Mouse (Mus musculus): Measurements from ENCODE around the gene Coro6. TPM values are rescaled to one million over a fixed set of nuclear protein-coding genes. Genes with fewer than 3 reads are reported as not detected.
A peak's percentile ranks its signal among the peaks of the same experiment; 100 is the strongest.

Coro6 gene
- polyA plus RNA-seq, 1 experiment from 2014 or later, result 0.31 TPM

DNA sequence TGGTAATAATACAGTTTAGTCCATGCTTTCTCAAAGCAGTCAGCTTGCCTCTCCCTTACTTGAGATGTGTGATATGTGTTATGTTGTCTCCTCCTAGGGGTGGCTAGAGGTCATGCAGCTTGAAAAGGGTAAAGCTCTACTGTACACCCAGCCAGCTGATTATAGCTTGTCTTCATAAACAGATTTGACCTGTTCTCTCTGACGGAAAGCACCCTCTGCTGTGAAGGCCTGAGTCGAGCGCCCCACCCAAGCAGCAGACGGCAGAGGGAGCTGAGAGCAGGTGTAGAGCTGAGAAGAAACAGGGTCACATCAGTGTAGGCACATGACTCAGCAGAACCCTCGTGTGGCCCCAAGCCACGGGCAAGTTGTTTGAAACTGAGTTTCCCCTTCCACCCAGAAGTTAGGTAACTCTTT lies 15.6 kb upstream of the Coro6 start:
- H3K27ac ChIP-seq (replicated peaks), result no peak overlapping the region
- H3K27me3 ChIP-seq, result no peaks in the 10 kb centered on the region
- ATAC-seq (ENCODE audit: low read depth), result no peak
- no peak overlapping the region for H3K4me3 ChIP-seq
- H3K36me3 ChIP-seq, result peaks cover 42% of the 10 kb centered on the region
- H3K4me2 ChIP-seq, result no peak overlapping the region
- no peaks in the 10 kb centered on the region for H3K4me1 ChIP-seq (replicated peaks)
- H3K9me3 ChIP-seq, result no peaks in the 10 kb centered on the region
- WGBS, result 67% methylated on average over 6 of the region's 6 CpGs
- H3K9ac ChIP-seq, result no peak overlapping the region

- no peaks in the 10 kb centered on the region for H3K9me3 ChIP-seq
- H3K4me2 ChIP-seq, result no peak overlapping the region
- no peak overlapping the region for H3K27ac ChIP-seq (replicated peaks)
- H3K36me3 ChIP-seq, result peaks cover 38% of the 10 kb centered on the region
- no peaks in the 10 kb centered on the region for H3K4me1 ChIP-seq (replicated peaks)
- ATAC-seq (ENCODE audit: low read depth), result no peak
- 91% methylated on average over 7 of the region's 7 CpGs for WGBS
- H3K27me3 ChIP-seq, result no peaks in the 10 kb centered on the region
- no peak overlapping the region for H3K4me3 ChIP-seq
- H3K9ac ChIP-seq, result no peak overlapping the region
These were observed 13.0 kb upstream of the Coro6 start for GRCm38 (mm10) chr11:77449224-77449623.

- Histone ChIP-seq H3K9ac (no peak overlapping the region), H3K4me1 (replicated peaks) (no peaks in the 10 kb centered on the region), H3K27me3 (no peaks in the 10 kb centered on the region), H3K36me3 (peaks cover 50% of the 10 kb centered on the region), H3K4me2 (no peak overlapping the region), H3K9me3 (no peaks in the 10 kb centered on the region), H3K27ac (replicated peaks) (no peak overlapping the region), H3K4me3 (no peak overlapping the region)
- ATAC-seq (ENCODE audit: low read depth), result no peak
- 94% methylated on average over 2 of the region's 2 CpGs for WGBS
These were observed 10.5 kb upstream of the Coro6 start for GRCm38 (mm10) chr11:77451670-77452069.

- WGBS, result 91% methylated on average over 2 of the region's 2 CpGs
These were observed 8.8 kb upstream of the Coro6 start for GRCm38 (mm10) chr11:77453388-77453787.

GRCm38 (mm10) chr11:77455770-77456510 lies 6.3 kb upstream of the Coro6 start:
- Histone ChIP-seq H3K4me2 (no peak overlapping the region), H3K27me3 (peaks cover 17% of the 10 kb centered on the region), H3K27ac (replicated peaks) (no peak overlapping the region), H3K9me3 (no peaks in the 10 kb centered on the region), H3K4me1 (replicated peaks) (no peaks in the 10 kb centered on the region), H3K9ac (no peak overlapping the region), H3K36me3 (peaks cover 36% of the 10 kb centered on the region), H3K4me3 (no peak overlapping the region)
- ATAC-seq (ENCODE audit: low read depth), result no peak
- WGBS, result 79% methylated on average over 9 of the region's 9 CpGs

More at GRCm38 (mm10) chr11:77453388-77453787, 8.8 kb upstream of the Coro6 start:
- Histone ChIP-seq H3K27me3 (no peaks in the 10 kb centered on the region), H3K4me1 (replicated peaks) (no peaks in the 10 kb centered on the region), H3K9me3 (no peaks in the 10 kb centered on the region), H3K4me3 (no peak overlapping the region), H3K27ac (replicated peaks) (no peak overlapping the region), H3K4me2 (no peak overlapping the region), H3K9ac (no peak overlapping the region), H3K36me3 (peaks cover 59% of the 10 kb centered on the region)
- no peak for ATAC-seq (ENCODE audit: low read depth)

- H3K4me2 ChIP-seq, result no peak overlapping the region
- H3K27ac ChIP-seq (replicated peaks), result no peak overlapping the region
- peaks cover 27% of the 10 kb centered on the region for H3K27me3 ChIP-seq
- H3K9ac ChIP-seq, result no peak overlapping the region
- no peak for ATAC-seq (ENCODE audit: low read depth)
- H3K36me3 ChIP-seq, result peaks cover 33% of the 10 kb centered on the region
- H3K9me3 ChIP-seq, result no peaks in the 10 kb centered on the region
- no peak overlapping the region for H3K4me3 ChIP-seq
- H3K4me1 ChIP-seq (replicated peaks), result peaks cover 2% of the 10 kb centered on the region
- 83% methylated on average over 6 of the region's 6 CpGs for WGBS
These were observed 5.3 kb upstream of the Coro6 start for GRCm38 (mm10) chr11:77456866-77457265.

GRCm38 (mm10) chr11:77461856-77462255 lies 355 bp upstream of the Coro6 start:
- Histone ChIP-seq H3K27me3 (peaks cover 77% of the 10 kb centered on the region), H3K4me3 (peak overlapping the region; percentile 53), H3K4me2 (peak overlapping the region; percentile 99), H3K9me3 (no peaks in the 10 kb centered on the region), H3K36me3 (peaks cover 9% of the 10 kb centered on the region), H3K4me1 (replicated peaks) (peaks cover 14% of the 10 kb centered on the region), H3K9ac (peak overlapping the region; percentile 69), H3K27ac (replicated peaks) (no peak overlapping the region)
- ATAC-seq (ENCODE audit: low read depth), result 0 out of 2 replicates have a peak, but pooled peaks have one; percentile 9
- WGBS, result 3% methylated on average over 6 of the region's 6 CpGs

GRCm38 (mm10) chr11:77463101-77463445 lies 862 bp downstream of the Coro6 start:
- Histone ChIP-seq H3K36me3 (0 out of 2 replicates have a peak, but pooled peaks cover 3% of the 10 kb centered on the region), H3K27ac (replicated peaks) (no peak overlapping the region), H3K4me3 (0 out of 2 replicates have a peak overlapping the region, but pooled peaks have one; percentile 53), H3K9me3 (no peaks in the 10 kb centered on the region), H3K4me2 (peak overlapping the region; percentile 99), H3K27me3 (peaks cover 89% of the 10 kb centered on the region), H3K4me1 (replicated peaks) (peaks cover 21% of the 10 kb centered on the region), H3K9ac (no peak overlapping the region)
- WGBS, result 49% methylated on average over 8 of the region's 8 CpGs
- ATAC-seq (ENCODE audit: low read depth), result no peak

DNA sequence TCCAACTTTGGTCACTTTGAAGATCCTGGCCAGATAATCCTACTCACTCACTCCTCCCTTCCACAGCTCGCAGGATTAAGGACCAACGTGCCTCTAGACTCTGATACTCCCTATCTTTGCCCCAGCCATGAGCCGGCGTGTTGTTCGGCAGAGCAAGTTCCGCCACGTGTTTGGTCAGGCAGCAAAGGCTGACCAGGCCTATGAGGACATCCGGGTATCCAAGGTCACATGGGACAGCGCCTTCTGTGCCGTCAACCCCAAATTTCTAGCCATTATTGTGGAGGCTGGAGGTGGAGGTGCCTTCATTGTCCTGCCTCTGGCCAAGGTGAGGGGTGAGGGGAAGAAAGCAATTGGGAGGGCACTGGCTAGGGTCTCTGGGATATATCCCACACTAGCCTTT lies 1.6 kb downstream of the Coro6 start:
- ATAC-seq (ENCODE audit: low read depth), result no peak
- H3K9ac ChIP-seq, result no peak overlapping the region
- no peak overlapping the region for H3K4me3 ChIP-seq
- no peaks in the 10 kb centered on the region for H3K9me3 ChIP-seq
- peaks cover 94% of the 10 kb centered on the region for H3K27me3 ChIP-seq
- H3K36me3 ChIP-seq, result no peaks in the 10 kb centered on the region
- H3K4me1 ChIP-seq (replicated peaks), result peaks cover 23% of the 10 kb centered on the region
- H3K4me2 ChIP-seq, result no peak overlapping the region
- no peak overlapping the region for H3K27ac ChIP-seq (replicated peaks)
- WGBS, result 76% methylated on average over 10 of the region's 10 CpGs

DNA sequence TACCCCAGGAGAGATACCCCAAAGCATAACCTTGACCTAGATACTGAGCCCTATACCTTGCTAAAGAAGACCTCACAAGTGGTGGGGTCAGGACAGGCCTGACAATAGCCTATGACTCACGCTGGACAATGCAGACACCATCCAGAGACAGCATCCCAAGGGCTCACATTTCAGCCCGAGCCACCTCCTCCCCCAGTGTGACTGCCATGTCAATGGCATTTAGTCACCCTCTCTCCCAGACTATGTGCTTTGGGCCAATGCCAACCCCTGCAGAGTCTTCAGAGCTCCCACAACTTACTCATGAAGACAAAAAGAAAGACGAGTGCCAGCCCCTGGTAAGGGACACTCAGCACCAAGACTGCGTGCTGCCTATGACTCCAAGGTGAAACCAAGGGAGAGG lies 2.5 kb downstream of the Coro6 start:
- H3K36me3 ChIP-seq, result no peaks in the 10 kb centered on the region
- H3K4me2 ChIP-seq, result no peak overlapping the region
- WGBS, result 44% methylated on average over 4 of the region's 4 CpGs
- peaks cover 88% of the 10 kb centered on the region for H3K27me3 ChIP-seq
- H3K4me3 ChIP-seq, result no peak overlapping the region
- ATAC-seq (ENCODE audit: low read depth), result no peak
- H3K4me1 ChIP-seq (replicated peaks), result peaks cover 23% of the 10 kb centered on the region
- H3K9ac ChIP-seq, result no peak overlapping the region
- no peak overlapping the region for H3K27ac ChIP-seq (replicated peaks)
- no peaks in the 10 kb centered on the region for H3K9me3 ChIP-seq

DNA sequence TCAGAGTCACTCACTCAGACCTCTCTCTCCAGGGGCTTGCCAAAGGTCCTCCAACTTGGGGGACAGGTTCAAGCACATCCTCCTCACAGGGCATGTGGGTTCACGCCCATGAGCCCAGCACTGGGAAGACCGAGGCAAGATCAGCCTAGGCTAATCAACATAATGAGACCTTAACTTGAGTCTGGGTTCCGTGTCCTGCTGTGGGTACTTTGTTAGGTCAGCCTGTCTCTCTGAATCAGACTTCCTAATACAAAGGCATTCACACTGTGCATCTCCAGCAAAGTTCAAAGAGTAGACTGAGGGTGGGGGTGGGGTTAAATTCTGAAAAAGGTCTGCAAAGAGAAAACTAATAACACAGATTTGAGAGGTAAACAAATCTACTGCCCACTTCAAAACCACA lies 2.9 kb downstream of the Coro6 start:
- Histone ChIP-seq H3K27me3 (peaks cover 85% of the 10 kb centered on the region), H3K36me3 (0 out of 2 replicates have a peak, but pooled peaks cover 1% of the 10 kb centered on the region), H3K4me3 (no peak overlapping the region), H3K9ac (no peak overlapping the region), H3K9me3 (no peaks in the 10 kb centered on the region), H3K4me1 (replicated peaks) (peaks cover 23% of the 10 kb centered on the region), H3K4me2 (no peak overlapping the region), H3K27ac (replicated peaks) (no peak overlapping the region)
- WGBS, result 43% methylated on average over 3 of the region's 3 CpGs
- ATAC-seq (ENCODE audit: low read depth), result no peak

DNA sequence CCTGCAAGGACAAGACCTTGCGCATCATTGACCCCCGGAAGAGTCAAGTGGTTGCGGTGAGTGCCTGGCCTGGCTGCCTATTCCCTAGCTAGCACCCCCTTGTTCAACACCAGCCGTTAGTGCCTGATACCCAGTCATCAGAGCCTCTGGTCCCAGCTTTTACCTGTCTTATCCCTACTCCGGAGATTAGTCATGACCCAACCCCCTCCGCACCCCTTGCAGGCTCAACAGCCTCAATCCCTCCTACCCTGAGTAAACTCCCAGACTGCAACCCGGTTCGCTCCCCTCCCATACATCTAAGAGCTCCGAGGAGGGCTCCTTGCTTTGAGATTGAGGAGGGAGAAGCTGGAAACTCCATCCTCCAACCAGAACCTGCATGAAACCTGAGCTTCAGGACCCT lies 4.3 kb downstream of the Coro6 start:
- no peak overlapping the region for H3K9ac ChIP-seq
- no peak overlapping the region for H3K27ac ChIP-seq (replicated peaks)
- WGBS, result 34% methylated on average over 9 of the region's 9 CpGs
- no peak overlapping the region for H3K4me3 ChIP-seq
- H3K9me3 ChIP-seq, result no peaks in the 10 kb centered on the region
- peaks cover 23% of the 10 kb centered on the region for H3K4me1 ChIP-seq (replicated peaks)
- H3K36me3 ChIP-seq, result peaks cover 16% of the 10 kb centered on the region
- ATAC-seq (ENCODE audit: low read depth), result no peak
- peaks cover 71% of the 10 kb centered on the region for H3K27me3 ChIP-seq
- no peak overlapping the region for H3K4me2 ChIP-seq

DNA sequence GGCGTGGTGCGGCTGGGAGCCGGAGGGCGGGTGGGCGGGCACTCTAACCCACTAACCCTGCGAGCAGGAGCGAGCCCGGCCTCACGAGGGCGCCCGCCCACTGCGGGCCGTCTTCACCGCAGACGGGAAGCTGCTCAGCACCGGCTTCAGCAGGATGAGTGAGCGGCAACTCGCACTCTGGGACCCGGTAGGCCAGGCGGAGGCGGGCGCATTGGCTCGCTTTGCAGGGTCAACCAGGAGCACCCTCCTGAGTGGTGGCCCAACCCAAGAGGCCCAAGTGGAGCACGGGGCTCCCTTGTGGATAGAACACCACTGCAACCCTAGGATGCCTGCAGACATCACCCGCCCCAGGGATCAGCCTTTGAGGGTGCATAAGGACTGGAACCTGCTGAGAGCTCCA lies 4.9 kb downstream of the Coro6 start:
- no peak overlapping the region for H3K4me3 ChIP-seq
- no peak for ATAC-seq (ENCODE audit: low read depth)
- H3K36me3 ChIP-seq, result peaks cover 22% of the 10 kb centered on the region
- H3K27me3 ChIP-seq, result peaks cover 64% of the 10 kb centered on the region
- no peak overlapping the region for H3K4me2 ChIP-seq
- no peaks in the 10 kb centered on the region for H3K9me3 ChIP-seq
- WGBS, result 2% methylated on average over 25 of the region's 25 CpGs
- H3K4me1 ChIP-seq (replicated peaks), result peaks cover 18% of the 10 kb centered on the region
- no peak overlapping the region for H3K9ac ChIP-seq
- no peak overlapping the region for H3K27ac ChIP-seq (replicated peaks)
